Mouse (Mus musculus) neural tube, embryonic 15.5 days (tissue): ENCODE data around the gene Itpr2. TPM values are rescaled to one million over a fixed set of nuclear protein-coding genes. Genes with fewer than 3 reads are reported as not detected.

ENCODE experiments used
- ATAC-seq: fragments of 200-750 bp; cut with Nextera tagmentation; 2 replicates; pipeline ENCODE4 v1.8.0; 2017; ENCODE audit warnings: mild to moderate bottlenecking, moderate TSS enrichment, moderate library complexity; ENCODE audit not compliant: low FRiP score
- H3K27ac ChIP-seq: fragments of 300-500 bp; sonication (generic); replicated peaks from 2 replicates; pipeline ENCODE4 v1.5.1; 2015; ENCODE audit warnings: mild to moderate bottlenecking, inconsistent platforms
- H3K27me3 ChIP-seq: fragments of 300-500 bp; sonication (generic); replicated peaks from 2 replicates; pipeline ENCODE4 v1.6.1; 2015; ENCODE audit warnings: inconsistent platforms
- H3K36me3 ChIP-seq: fragments of 300-500 bp; sonication (generic); 2 replicates; pipeline ENCODE4 v1.6.1; 2015; ENCODE audit warnings: inconsistent platforms
- H3K4me1 ChIP-seq: fragments of 300-500 bp; sonication (generic); 2 replicates; pipeline ENCODE4 v1.6.1; 2015; ENCODE audit warnings: inconsistent platforms
- H3K4me2 ChIP-seq: fragments of 300-500 bp; sonication (generic); 2 replicates; pipeline ENCODE4 v1.6.1; 2015; ENCODE audit warnings: inconsistent platforms, mild to moderate bottlenecking, moderate library complexity
- H3K4me3 ChIP-seq: fragments of 300-500 bp; sonication (generic); replicated peaks from 2 replicates; pipeline ENCODE4 v1.5.1; 2015; ENCODE audit warnings: mild to moderate bottlenecking, inconsistent platforms
- H3K9ac ChIP-seq: fragments of 300-500 bp; sonication (generic); replicated peaks from 2 replicates; pipeline ENCODE4 v1.6.1; 2015; ENCODE audit warnings: mild to moderate bottlenecking, inconsistent platforms
- H3K9me3 ChIP-seq: fragments of 300-500 bp; sonication (generic); replicated peaks from 2 replicates; pipeline ENCODE4 v1.6.1; 2016; ENCODE audit warnings: inconsistent platforms
- WGBS: fragments of 180-500 bp; shearing (Covaris S2); methylation state at CpG from one replicate; pipeline ENCODE4 v1.1.7; 2015; ENCODE audit warnings: mixed read lengths; 5-methylcytosine and 5-hydroxymethylcytosine counted together
- polyA plus RNA-seq: library from polyadenylated mRNA; unstranded; fragments of >200 nt; fragmentation: Nextera tagmentation; extraction: Ambion mirVana; gene quantifications from 2 replicates; pipeline ENCODE4 v1.2.1, GENCODE M21; 2015

Gene Itpr2
- polyA plus RNA-seq, result 9.0 and 13.2 TPM in 2 replicates

DNA sequence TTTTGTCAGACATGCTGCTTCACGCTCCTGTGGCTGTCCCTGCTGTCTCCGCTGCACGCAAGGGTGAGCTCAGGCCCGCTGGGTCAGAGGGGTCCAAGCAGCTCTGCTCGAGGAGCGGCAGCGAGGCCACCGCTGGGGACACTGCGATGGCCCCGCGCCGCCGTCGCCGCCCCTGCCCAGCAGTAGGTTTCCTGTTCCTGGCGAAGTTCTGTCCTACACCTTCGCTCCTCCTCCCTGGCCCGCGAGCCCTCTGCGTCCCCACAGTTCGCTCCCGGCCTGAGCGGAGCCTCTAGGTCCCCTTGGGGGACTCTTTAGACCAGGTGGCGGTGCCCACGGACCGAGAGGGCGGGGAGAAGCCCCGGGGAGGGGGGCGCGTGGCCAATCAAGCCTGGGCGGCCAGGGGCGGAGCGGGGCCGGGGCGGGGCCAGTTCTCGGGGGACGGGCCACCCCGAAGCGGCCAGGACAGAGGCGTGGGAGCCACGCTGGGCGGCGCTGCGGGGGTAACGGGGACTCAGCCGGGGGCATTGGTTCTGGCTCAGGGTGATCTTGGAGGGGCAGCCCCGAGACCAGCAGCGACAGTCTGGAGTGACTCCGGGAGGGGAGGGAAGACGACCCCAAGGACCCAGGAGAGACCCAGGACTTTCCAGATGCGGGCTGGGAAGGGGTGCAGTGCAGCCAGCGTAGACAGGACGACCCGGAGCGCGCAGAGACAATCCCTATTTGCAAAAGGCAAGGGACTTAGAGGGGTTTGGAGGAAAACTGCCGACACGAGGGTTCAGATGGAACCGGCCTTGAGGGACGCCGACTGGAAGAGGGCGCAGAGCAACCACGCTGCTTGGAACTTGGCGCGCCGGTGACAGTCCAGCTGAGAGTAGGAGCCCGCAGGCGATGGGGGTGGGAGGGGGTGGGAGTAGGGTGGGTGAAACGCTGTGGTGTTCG, at the start of gene Itpr2:
Gene Itpr2 (minus strand): TSS at position 358 of the 939 bp plus-strand sequence.
- H3K9ac ChIP-seq, result peak within 1 kb of the TSS; percentile 53
- ATAC-seq, result peak; percentile 92
- H3K4me1 ChIP-seq, result peaks cover 19% of the 10 kb centered on the region
- peak within 1 kb of the TSS; percentile 54 for H3K4me3 ChIP-seq
- WGBS, result under 1% methylated on average over 70 of the region's 70 CpGs
- H3K27ac ChIP-seq, result peak within 1 kb of the TSS; percentile 57
- H3K4me2 ChIP-seq, result peak within 1 kb of the TSS; percentile 100
- H3K9me3 ChIP-seq, result no peaks in the 10 kb centered on the region
- H3K36me3 ChIP-seq, result no peaks in the 10 kb centered on the region
- peaks cover 27% of the 10 kb centered on the region for H3K27me3 ChIP-seq

DNA sequence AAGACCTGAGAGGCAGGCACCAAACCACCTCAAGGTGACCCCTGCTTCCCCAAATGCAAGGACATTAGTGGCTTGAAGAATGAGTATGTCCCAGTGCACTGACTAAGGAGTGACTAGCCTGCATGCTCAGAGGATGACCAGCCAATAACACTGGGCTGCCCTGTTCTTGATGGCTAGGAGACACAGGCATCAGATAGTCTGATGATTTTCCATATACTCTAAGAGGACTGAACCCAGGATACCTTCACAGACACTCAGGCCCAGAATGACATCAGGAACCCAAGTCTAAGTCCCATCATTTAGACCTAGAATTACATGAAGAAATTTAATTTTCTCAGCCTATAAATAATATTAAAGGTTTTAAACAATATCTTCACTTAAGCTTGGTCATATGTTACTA, 49.3 kb upstream of the Itpr2 start:
- no peaks in the 10 kb centered on the region for H3K9me3 ChIP-seq
- peaks cover 73% of the 10 kb centered on the region for H3K36me3 ChIP-seq
- H3K27ac ChIP-seq, result no peak overlapping the region
- no peaks in the 10 kb centered on the region for H3K4me1 ChIP-seq
- H3K4me2 ChIP-seq, result no peak overlapping the region
- H3K27me3 ChIP-seq, result no peaks in the 10 kb centered on the region
- H3K4me3 ChIP-seq, result no peak overlapping the region
- H3K9ac ChIP-seq, result no peak overlapping the region
- no peak for ATAC-seq

DNA sequence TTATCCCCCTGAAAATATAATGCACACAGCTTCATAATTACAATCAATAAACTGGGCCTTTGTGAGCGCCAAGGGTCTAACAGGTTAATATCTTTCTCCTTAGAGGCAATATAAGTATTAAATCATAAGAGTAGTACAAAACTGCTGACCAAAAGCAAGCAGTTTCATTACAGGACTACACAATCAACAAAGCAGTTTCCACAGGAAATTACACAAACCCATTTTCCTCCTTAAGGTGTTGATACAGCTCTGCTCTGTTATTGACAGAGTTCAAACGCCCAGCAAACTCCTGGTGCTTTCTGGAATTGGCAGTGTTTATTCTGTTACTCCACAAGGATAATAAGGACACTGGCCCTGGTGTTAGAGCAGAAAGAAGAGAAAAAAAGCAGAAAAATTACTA, 48.4 kb upstream of the Itpr2 start:
- H3K4me1 ChIP-seq, result no peaks in the 10 kb centered on the region
- H3K4me2 ChIP-seq, result no peak overlapping the region
- 83% methylated on average over 2 of the region's 2 CpGs for WGBS
- no peak for ATAC-seq
- H3K9ac ChIP-seq, result no peak overlapping the region
- H3K27me3 ChIP-seq, result no peaks in the 10 kb centered on the region
- H3K27ac ChIP-seq, result no peak overlapping the region
- peaks cover 67% of the 10 kb centered on the region for H3K36me3 ChIP-seq
- no peak overlapping the region for H3K4me3 ChIP-seq
- no peaks in the 10 kb centered on the region for H3K9me3 ChIP-seq

DNA sequence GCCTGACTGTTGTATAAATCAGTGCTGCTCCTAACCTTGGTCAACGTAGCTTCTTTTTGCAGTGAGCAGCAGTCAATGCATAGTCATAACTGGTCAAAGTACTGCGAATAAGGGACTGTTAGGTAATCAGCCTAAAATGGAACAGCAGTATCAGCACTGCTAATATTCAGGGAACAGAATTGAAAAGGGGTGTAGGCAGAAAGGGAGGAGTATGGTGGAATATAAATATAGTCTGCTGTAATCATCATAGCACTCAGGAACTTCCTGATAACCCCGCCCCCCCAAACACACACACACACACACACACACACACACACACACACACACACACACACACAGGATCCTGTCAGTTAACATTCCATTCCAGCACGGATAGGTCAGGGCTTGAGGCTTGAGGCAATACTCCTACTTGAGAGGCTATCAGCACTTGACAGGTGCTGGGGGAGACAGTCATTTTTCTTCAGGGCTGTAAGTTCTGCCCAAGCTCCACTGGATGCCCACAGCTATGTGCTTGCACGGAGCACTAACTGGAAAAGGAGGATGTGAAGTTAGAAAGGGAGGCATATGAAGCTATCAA, 43.4 kb upstream of the Itpr2 start:
- Histone ChIP-seq H3K4me2 (no peak overlapping the region), H3K9ac (no peak overlapping the region), H3K4me1 (no peaks in the 10 kb centered on the region), H3K9me3 (no peaks in the 10 kb centered on the region), H3K4me3 (no peak overlapping the region), H3K27me3 (no peaks in the 10 kb centered on the region), H3K36me3 (peaks cover 27% of the 10 kb centered on the region), H3K27ac (no peak overlapping the region)
- ATAC-seq, result no peak
- WGBS, result 95% methylated on average over 5 of the region's 5 CpGs

DNA sequence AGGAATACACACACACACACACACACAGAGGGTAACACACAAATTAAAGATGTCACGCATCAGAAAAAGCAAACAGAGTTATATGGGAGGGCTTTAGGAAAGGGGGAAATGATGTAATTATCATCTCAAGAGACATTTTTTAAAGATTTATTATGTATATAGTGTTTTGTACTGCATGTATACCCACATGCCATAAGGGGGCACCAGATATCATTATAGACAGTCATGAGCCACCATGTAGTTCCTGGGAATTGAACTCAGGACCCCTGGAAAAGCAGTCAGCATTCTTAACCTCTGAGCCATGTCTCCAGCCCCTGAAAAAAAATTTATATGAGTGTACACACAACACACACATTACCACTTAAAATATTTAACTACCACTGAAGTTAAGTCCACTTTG, 42.6 kb upstream of the Itpr2 start:
- no peak overlapping the region for H3K27ac ChIP-seq
- no peaks in the 10 kb centered on the region for H3K9me3 ChIP-seq
- H3K9ac ChIP-seq, result no peak overlapping the region
- no peaks in the 10 kb centered on the region for H3K4me1 ChIP-seq
- no peak for ATAC-seq
- no peaks in the 10 kb centered on the region for H3K27me3 ChIP-seq
- H3K36me3 ChIP-seq, result peaks cover 22% of the 10 kb centered on the region
- WGBS, result 86% methylated on average over 1 of the region's 1 CpGs
- no peak overlapping the region for H3K4me3 ChIP-seq
- H3K4me2 ChIP-seq, result no peak overlapping the region

DNA sequence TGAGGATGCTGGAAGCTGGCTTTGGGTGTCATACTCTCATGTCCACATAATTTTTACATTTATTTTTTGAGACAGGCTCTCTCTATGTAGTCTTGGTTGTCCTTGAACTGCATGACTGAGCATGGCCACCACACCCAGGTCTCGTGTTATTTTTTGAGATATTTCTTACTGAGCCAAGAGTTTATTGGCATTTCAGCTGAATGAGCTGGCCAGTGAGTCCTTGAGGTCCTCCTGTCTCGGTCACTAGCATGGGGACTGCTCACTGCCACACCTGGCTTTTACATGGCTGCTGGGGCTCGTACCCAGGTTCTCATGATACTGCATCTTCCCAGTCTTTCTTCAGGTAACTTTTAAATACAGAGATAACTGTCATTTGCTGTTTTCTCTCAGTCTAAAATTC, 38.4 kb upstream of the Itpr2 start:
- Histone ChIP-seq H3K4me1 (no peaks in the 10 kb centered on the region), H3K9ac (no peak overlapping the region), H3K9me3 (no peaks in the 10 kb centered on the region), H3K27ac (no peak overlapping the region), H3K36me3 (no peaks in the 10 kb centered on the region), H3K4me3 (no peak overlapping the region), H3K4me2 (no peak overlapping the region), H3K27me3 (no peaks in the 10 kb centered on the region)
- no peak for ATAC-seq
- 89% methylated on average over 3 of the region's 3 CpGs for WGBS

DNA sequence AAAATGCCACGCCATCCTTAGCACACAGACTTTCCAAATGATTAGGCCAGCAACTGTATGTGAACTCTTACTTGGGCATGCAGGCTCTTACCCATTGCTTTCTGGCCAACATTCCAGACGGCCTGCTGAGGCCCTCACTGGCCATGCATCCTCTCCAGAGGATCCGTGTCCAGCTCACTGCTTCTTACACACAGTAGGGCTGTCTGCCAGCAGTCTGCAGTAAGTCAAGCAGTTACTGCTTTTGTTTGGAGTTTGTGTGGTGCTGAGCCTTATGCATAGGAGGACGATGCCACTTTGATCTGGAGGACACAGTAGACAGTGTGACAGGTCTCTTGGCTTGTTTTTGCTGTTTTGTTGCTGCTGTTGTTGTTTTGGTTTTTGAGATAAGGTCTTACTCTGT, 36.6 kb upstream of the Itpr2 start:
- no peak for ATAC-seq
- H3K27ac ChIP-seq, result no peak overlapping the region
- no peaks in the 10 kb centered on the region for H3K27me3 ChIP-seq
- 50% methylated on average over 4 of the region's 4 CpGs for WGBS
- no peaks in the 10 kb centered on the region for H3K36me3 ChIP-seq
- H3K9ac ChIP-seq, result no peak overlapping the region
- no peaks in the 10 kb centered on the region for H3K9me3 ChIP-seq
- H3K4me1 ChIP-seq, result no peaks in the 10 kb centered on the region
- H3K4me2 ChIP-seq, result no peak overlapping the region
- no peak overlapping the region for H3K4me3 ChIP-seq

DNA sequence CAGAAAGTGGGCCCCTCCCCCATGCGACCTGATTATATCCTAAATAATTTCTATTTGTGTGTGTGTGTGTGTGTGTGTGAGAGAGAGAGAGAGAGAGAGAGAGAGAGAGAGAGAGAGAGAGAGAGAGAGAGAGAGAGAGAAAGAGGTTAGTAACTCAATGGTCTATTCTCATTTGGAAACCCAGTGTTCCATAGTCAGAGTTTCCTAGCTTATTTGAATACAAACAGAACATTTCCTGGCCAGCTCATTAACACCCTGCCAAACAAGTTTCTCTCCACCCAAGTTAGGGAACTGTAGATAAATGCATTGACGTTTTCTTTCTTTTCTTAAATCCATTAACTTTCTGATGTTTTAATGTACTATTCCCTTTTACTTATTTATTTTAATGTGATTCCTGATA, 36.0 kb upstream of the Itpr2 start:
- WGBS, result 72% methylated on average over 2 of the region's 2 CpGs
- no peak overlapping the region for H3K27ac ChIP-seq
- no peaks in the 10 kb centered on the region for H3K9me3 ChIP-seq
- no peaks in the 10 kb centered on the region for H3K27me3 ChIP-seq
- H3K9ac ChIP-seq, result no peak overlapping the region
- no peak for ATAC-seq
- H3K4me2 ChIP-seq, result no peak overlapping the region
- H3K4me3 ChIP-seq, result no peak overlapping the region
- H3K36me3 ChIP-seq, result no peaks in the 10 kb centered on the region
- H3K4me1 ChIP-seq, result no peaks in the 10 kb centered on the region

DNA sequence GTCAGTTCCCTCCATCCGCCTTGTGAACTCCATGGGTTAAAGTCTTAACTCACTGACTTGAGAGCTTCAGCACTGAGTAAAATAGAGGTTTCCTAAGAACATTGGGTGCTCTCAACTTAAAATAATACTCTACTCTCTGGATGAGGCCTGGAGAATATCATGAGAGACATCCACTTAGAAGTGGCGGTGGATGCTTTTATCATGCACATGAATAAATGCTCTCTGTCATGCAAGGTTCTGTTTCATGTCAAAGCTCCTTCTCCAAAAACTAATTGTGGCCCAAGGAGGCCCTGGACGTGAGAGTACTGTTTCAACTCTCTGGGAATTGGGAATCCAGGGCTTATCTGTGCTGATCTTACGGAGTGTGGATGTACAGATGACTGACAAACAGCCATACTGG, 35.1 kb upstream of the Itpr2 start:
- Histone ChIP-seq H3K4me2 (no peak overlapping the region), H3K36me3 (no peaks in the 10 kb centered on the region), H3K4me1 (no peaks in the 10 kb centered on the region), H3K27ac (no peak overlapping the region), H3K4me3 (no peak overlapping the region), H3K9me3 (no peaks in the 10 kb centered on the region), H3K9ac (no peak overlapping the region), H3K27me3 (no peaks in the 10 kb centered on the region)
- no peak for ATAC-seq
- WGBS, result 91% methylated on average over 4 of the region's 4 CpGs

DNA sequence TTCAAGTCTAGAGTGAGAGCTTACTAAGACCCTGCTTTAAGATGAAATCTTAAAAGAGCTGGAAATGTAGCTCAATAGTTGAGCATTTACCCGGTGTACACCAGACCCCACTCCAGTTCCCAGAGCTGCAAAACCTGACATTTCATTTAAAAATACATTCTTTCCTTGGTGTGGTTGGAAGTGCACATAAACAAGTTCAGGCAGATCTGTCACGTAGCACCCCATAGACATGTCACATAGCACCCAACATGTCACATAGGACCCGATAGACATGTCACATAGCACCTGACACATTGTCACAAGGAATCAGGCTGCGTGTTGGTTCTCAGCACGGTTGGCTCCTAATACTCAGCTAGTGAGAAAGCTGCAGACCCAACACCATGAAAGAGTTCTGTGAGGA, 33.5 kb upstream of the Itpr2 start:
- Histone ChIP-seq H3K4me3 (no peak overlapping the region), H3K9me3 (no peaks in the 10 kb centered on the region), H3K36me3 (no peaks in the 10 kb centered on the region), H3K4me1 (no peaks in the 10 kb centered on the region), H3K4me2 (no peak overlapping the region), H3K9ac (no peak overlapping the region), H3K27me3 (no peaks in the 10 kb centered on the region), H3K27ac (no peak overlapping the region)
- ATAC-seq, result no peak
- WGBS, result 93% methylated on average over 5 of the region's 5 CpGs

DNA sequence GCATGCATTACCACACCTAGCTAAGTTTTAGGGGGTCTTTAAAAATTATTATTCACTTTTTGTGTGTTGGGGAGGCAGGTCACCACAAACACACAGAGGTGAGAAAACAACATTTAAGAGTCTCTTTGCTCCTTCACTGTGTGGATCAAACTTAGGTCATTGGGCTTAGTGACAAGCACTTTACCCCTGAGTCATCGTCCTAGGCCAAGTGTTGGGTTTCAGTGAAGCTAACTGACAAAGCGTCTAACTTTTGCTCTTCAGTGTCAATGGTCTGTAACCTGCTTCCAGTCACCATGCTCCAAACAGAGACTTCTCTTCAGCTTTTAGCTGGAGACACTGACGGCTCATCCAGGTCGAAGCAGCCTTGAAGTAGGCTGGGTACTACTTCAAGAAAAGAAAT, 31.1 kb upstream of the Itpr2 start:
- Histone ChIP-seq H3K4me3 (no peak overlapping the region), H3K4me1 (no peaks in the 10 kb centered on the region), H3K27ac (no peak overlapping the region), H3K36me3 (no peaks in the 10 kb centered on the region), H3K9me3 (no peaks in the 10 kb centered on the region), H3K4me2 (no peak overlapping the region), H3K9ac (no peak overlapping the region), H3K27me3 (no peaks in the 10 kb centered on the region)
- no peak for ATAC-seq
- WGBS, result 96% methylated on average over 4 of the region's 4 CpGs

DNA sequence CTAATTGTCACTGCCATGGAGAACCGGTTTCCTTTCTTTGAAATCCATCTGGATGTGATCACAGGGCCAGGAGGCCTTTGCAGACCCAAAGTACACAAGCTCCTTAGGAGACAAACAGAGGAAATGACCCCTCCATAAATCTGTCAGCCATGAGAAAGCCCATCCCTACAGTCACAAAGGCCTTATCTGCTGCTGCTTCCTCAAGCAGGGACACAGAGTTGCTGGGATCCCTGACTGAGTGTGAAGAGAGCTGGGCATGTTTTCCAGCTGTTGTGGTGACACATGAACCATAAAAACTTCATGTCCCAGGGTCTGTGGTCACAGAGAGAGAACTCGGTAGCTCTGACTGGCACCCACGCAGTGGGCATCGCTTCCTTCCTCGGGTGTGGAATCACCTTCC, 28.7 kb upstream of the Itpr2 start:
- no peaks in the 10 kb centered on the region for H3K4me1 ChIP-seq

More for the DNA sequence above, 28.7 kb upstream of the Itpr2 start:
- no peak overlapping the region for H3K9ac ChIP-seq
- no peak for ATAC-seq
- no peak overlapping the region for H3K4me3 ChIP-seq
- H3K36me3 ChIP-seq, result no peaks in the 10 kb centered on the region
- 27% methylated on average over 5 of the region's 5 CpGs for WGBS
- no peaks in the 10 kb centered on the region for H3K27me3 ChIP-seq
- no peaks in the 10 kb centered on the region for H3K9me3 ChIP-seq
- H3K4me2 ChIP-seq, result no peak overlapping the region
- H3K27ac ChIP-seq, result no peak overlapping the region
